Mouse (Mus musculus): ENCODE results near the gene Gmppa. TPM values are rescaled to one million over a fixed set of nuclear protein-coding genes. Genes with fewer than 3 reads are reported as not detected.
A peak's percentile ranks its signal among the peaks of the same experiment; 100 is the strongest.

Gmppa gene
- polyA plus RNA-seq, 1 experiment from 2014 or later, result 69.9 TPM

GRCm38 (mm10) chr1:75447265-75448051 is 11.7 kb downstream of the Gmppa start:
- Histone ChIP-seq H3K36me3 (no peaks in the 10 kb centered on the region), H3K9ac (0 out of 2 replicates have a peak overlapping the region, but pooled peaks have one; percentile 29), H3K27ac (peak overlapping the region; percentile 86), H3K4me1 (peaks cover 100% of the 10 kb centered on the region), H3K4me2 (replicated peaks) (peak overlapping the region; percentile 74), H3K4me3 (no peak overlapping the region; the same call in 1 of the 2 replicates), H3K9me3 (no peaks in the 10 kb centered on the region), H3K27me3 (replicated peaks) (peaks cover 40% of the 10 kb centered on the region)
- WGBS, result 3% methylated on average over 10 of the region's 10 CpGs
- peak; percentile 1; the same call in 1 of the 2 replicates for ATAC-seq (ENCODE audit: low FRiP score, low read depth)

GRCm38 (mm10) chr1:75448052-75448431 is 12.3 kb downstream of the Gmppa start:
- H3K9ac ChIP-seq, result 0 out of 2 replicates have a peak overlapping the region, but pooled peaks have one; percentile 29
- H3K27ac ChIP-seq, result peak overlapping the region; percentile 77; the same call in 1 of the 2 replicates
- H3K4me2 ChIP-seq (replicated peaks), result peak overlapping the region; percentile 74
- 4% methylated on average over 7 of the region's 7 CpGs for WGBS
- no peak for ATAC-seq (ENCODE audit: low FRiP score, low read depth)
- H3K4me3 ChIP-seq, result no peak overlapping the region; the same call in 1 of the 2 replicates
- peaks cover 100% of the 10 kb centered on the region for H3K4me1 ChIP-seq
- no peaks in the 10 kb centered on the region for H3K9me3 ChIP-seq
- no peaks in the 10 kb centered on the region for H3K36me3 ChIP-seq
- H3K27me3 ChIP-seq (replicated peaks), result peaks cover 43% of the 10 kb centered on the region

GRCm38 (mm10) chr1:75448937-75449336 is 13.2 kb downstream of the Gmppa start:
- Histone ChIP-seq H3K27me3 (replicated peaks) (peaks cover 43% of the 10 kb centered on the region), H3K9ac (0 out of 2 replicates have a peak overlapping the region, but pooled peaks have one; percentile 40), H3K4me1 (peaks cover 99% of the 10 kb centered on the region), H3K9me3 (no peaks in the 10 kb centered on the region), H3K27ac (peak overlapping the region; percentile 20; the same call in 1 of the 2 replicates), H3K4me3 (0 out of 2 replicates have a peak overlapping the region, but pooled peaks have one; percentile 5), H3K36me3 (no peaks in the 10 kb centered on the region), H3K4me2 (replicated peaks) (peak overlapping the region; percentile 74)
- under 1% methylated on average over 14 of the region's 14 CpGs for WGBS
- no peak for ATAC-seq (ENCODE audit: low FRiP score, low read depth)

GRCm38 (mm10) chr1:75449377-75450135 is 13.8 kb downstream of the Gmppa start:
- H3K4me2 ChIP-seq (replicated peaks), result peak overlapping the region; percentile 74
- H3K36me3 ChIP-seq, result no peaks in the 10 kb centered on the region
- H3K4me1 ChIP-seq, result peaks cover 98% of the 10 kb centered on the region
- peak overlapping the region; percentile 37; the same call in 1 of the 2 replicates for H3K4me3 ChIP-seq
- H3K9me3 ChIP-seq, result no peaks in the 10 kb centered on the region
- no peak for ATAC-seq (ENCODE audit: low FRiP score, low read depth)
- 4% methylated on average over 8 of the region's 8 CpGs for WGBS
- no peak overlapping the region for H3K9ac ChIP-seq
- peak overlapping the region; percentile 26; the same call in 1 of the 2 replicates for H3K27ac ChIP-seq
- peaks cover 47% of the 10 kb centered on the region for H3K27me3 ChIP-seq (replicated peaks)

- peaks cover 94% of the 10 kb centered on the region for H3K4me1 ChIP-seq
- H3K4me3 ChIP-seq, result peak within 1 kb of the TSS; percentile 37
- no peak for ATAC-seq (ENCODE audit: low FRiP score, low read depth)
- no peaks in the 10 kb centered on the region for H3K36me3 ChIP-seq
- H3K9ac ChIP-seq, result peak within 1 kb of the TSS; percentile 63
- peak within 1 kb of the TSS; percentile 26; the same call in 1 of the 2 replicates for H3K27ac ChIP-seq
- 1% methylated on average over 35 of the region's 35 CpGs for WGBS
- H3K9me3 ChIP-seq, result no peaks in the 10 kb centered on the region
- peaks cover 49% of the 10 kb centered on the region for H3K27me3 ChIP-seq (replicated peaks)
- peak within 1 kb of the TSS; percentile 74 for H3K4me2 ChIP-seq (replicated peaks)
Observed at GRCm38 (mm10) chr1:75450314-75451005, 14.7 kb downstream of the Gmppa start, which contains the start of gene Asic4. TSS of gene Asic4 (plus strand) at chr1:75450436.

GRCm38 (mm10) chr1:75451900-75452299 is 16.2 kb downstream of the Gmppa start:
- peak overlapping the region; percentile 74 for H3K4me2 ChIP-seq (replicated peaks)
- peak overlapping the region; percentile 63; the same call in 1 of the 2 replicates for H3K9ac ChIP-seq
- peak overlapping the region; percentile 37 for H3K4me3 ChIP-seq
- H3K4me1 ChIP-seq, result peaks cover 94% of the 10 kb centered on the region
- no peak for ATAC-seq (ENCODE audit: low FRiP score, low read depth)
- no peaks in the 10 kb centered on the region for H3K9me3 ChIP-seq
- H3K36me3 ChIP-seq, result no peaks in the 10 kb centered on the region
- peaks cover 49% of the 10 kb centered on the region for H3K27me3 ChIP-seq (replicated peaks)
- H3K27ac ChIP-seq, result no peak overlapping the region; the same call in 1 of the 2 replicates
- WGBS, result 62% methylated on average over 5 of the region's 5 CpGs

GRCm38 (mm10) chr1:75455433-75455832 is 19.7 kb downstream of the Gmppa start:
- Histone ChIP-seq H3K4me1 (peaks cover 84% of the 10 kb centered on the region), H3K27ac (no peak overlapping the region), H3K36me3 (no peaks in the 10 kb centered on the region), H3K27me3 (replicated peaks) (peaks cover 28% of the 10 kb centered on the region), H3K9me3 (no peaks in the 10 kb centered on the region), H3K4me3 (no peak overlapping the region), H3K9ac (no peak overlapping the region), H3K4me2 (replicated peaks) (peak overlapping the region; percentile 41)
- WGBS, result 76% methylated on average over 3 of the region's 3 CpGs
- no peak for ATAC-seq (ENCODE audit: low FRiP score, low read depth)

- H3K9ac ChIP-seq, result no peak overlapping the region
- H3K9me3 ChIP-seq, result no peaks in the 10 kb centered on the region
- peak overlapping the region; percentile 41 for H3K4me2 ChIP-seq (replicated peaks)
- WGBS, result 14% methylated on average over 5 of the region's 5 CpGs
- no peak overlapping the region for H3K4me3 ChIP-seq
- peaks cover 25% of the 10 kb centered on the region for H3K27me3 ChIP-seq (replicated peaks)
- peaks cover 79% of the 10 kb centered on the region for H3K4me1 ChIP-seq
- H3K27ac ChIP-seq, result 0 out of 2 replicates have a peak overlapping the region, but pooled peaks have one; percentile 7
- H3K36me3 ChIP-seq, result no peaks in the 10 kb centered on the region
- ATAC-seq (ENCODE audit: low FRiP score, low read depth), result peak; percentile 76
Observed at GRCm38 (mm10) chr1:75455948-75456347, 20.2 kb downstream of the Gmppa start.

- no peak overlapping the region for H3K4me3 ChIP-seq
- H3K27me3 ChIP-seq (replicated peaks), result peaks cover 15% of the 10 kb centered on the region
- no peaks in the 10 kb centered on the region for H3K9me3 ChIP-seq
- peak overlapping the region; percentile 79; the same call in 1 of the 2 replicates for H3K27ac ChIP-seq
- H3K4me1 ChIP-seq, result peaks cover 69% of the 10 kb centered on the region
- H3K9ac ChIP-seq, result peak overlapping the region; percentile 29; the same call in 1 of the 2 replicates
- H3K4me2 ChIP-seq (replicated peaks), result peak overlapping the region; percentile 63
- no peak for ATAC-seq (ENCODE audit: low FRiP score, low read depth)
- no peaks in the 10 kb centered on the region for H3K36me3 ChIP-seq
- 7% methylated on average over 14 of the region's 14 CpGs for WGBS
Observed at GRCm38 (mm10) chr1:75456746-75457564, 21.2 kb downstream of the Gmppa start.

GRCm38 (mm10) chr1:75457710-75458024 is 21.9 kb downstream of the Gmppa start:
- H3K27ac ChIP-seq, result peak overlapping the region; percentile 79
- 1% methylated on average over 6 of the region's 10 CpGs for WGBS
- peaks cover 9% of the 10 kb centered on the region for H3K27me3 ChIP-seq (replicated peaks)
- H3K36me3 ChIP-seq, result no peaks in the 10 kb centered on the region
- H3K9me3 ChIP-seq, result no peaks in the 10 kb centered on the region
- ATAC-seq (ENCODE audit: low FRiP score, low read depth), result peak; percentile 26
- H3K4me1 ChIP-seq, result peaks cover 67% of the 10 kb centered on the region
- H3K4me3 ChIP-seq, result no peak overlapping the region
- H3K4me2 ChIP-seq (replicated peaks), result peak overlapping the region; percentile 63
- 0 out of 2 replicates have a peak overlapping the region, but pooled peaks have one; percentile 13 for H3K9ac ChIP-seq
